Mouse (Mus musculus) lung, postnatal 0 days (tissue): ENCODE results near the gene Hsd17b12.

Experiments used
- CTCF ChIP-seq: IDR thresholded peaks from 2 replicates; pipeline ENCODE4 v1.5.1; 2016; ENCODE audit warnings: antibody characterized with exemption, mild to moderate bottlenecking
- EP300 ChIP-seq: IDR thresholded peaks from 2 replicates; pipeline ENCODE4 v1.6.1; 2016; ENCODE audit warnings: antibody characterized with exemption, mild to moderate bottlenecking, control low read depth

GRCm38 (mm10) chr2:94054813-94055212 lies 103.0 kb downstream of the Hsd17b12 start:
- TF ChIP-seq CTCF = peak; percentile 82
- no peak for TF ChIP-seq EP300
